Mouse (Mus musculus) stomach, postnatal 0 days (tissue): ENCODE results near the gene Nuf2. TPM values are rescaled to one million over a fixed set of nuclear protein-coding genes. Genes with fewer than 3 reads are reported as not detected.

Source experiments
- ATAC-seq: fragments of 200-750 bp; cut with Nextera tagmentation; 2 replicates; pipeline ENCODE4 v1.8.0; 2017; ENCODE audit not compliant: low FRiP score, low TSS enrichment
- DNase-seq: peaks from one replicate; pipeline ENCODE4 v3.0.0-alpha.2; 2016; ENCODE audit warnings: low spot score
- H3K27ac ChIP-seq: fragments of 300-500 bp; sonication (generic); replicated peaks from 2 replicates; pipeline ENCODE4 v1.5.1; 2014; ENCODE audit warnings: mild to moderate bottlenecking, control low read depth
- H3K27me3 ChIP-seq: fragments of 300-500 bp; sonication (generic); 2 replicates; pipeline ENCODE4 v1.6.1; 2014; ENCODE audit warnings: low read length; ENCODE audit not compliant: control insufficient read depth, insufficient read depth
- H3K36me3 ChIP-seq: fragments of 300-500 bp; sonication (generic); 2 replicates; pipeline ENCODE4 v1.6.1; 2014; ENCODE audit warnings: low read length, mixed read lengths; ENCODE audit not compliant: control insufficient read depth, insufficient read depth
- H3K4me1 ChIP-seq: fragments of 300-500 bp; sonication (generic); replicated peaks from 2 replicates; pipeline ENCODE4 v1.6.1; 2014; ENCODE audit warnings: antibody characterized with exemption; ENCODE audit not compliant: control insufficient read depth, insufficient read depth
- H3K4me2 ChIP-seq: fragments of 300-500 bp; sonication (generic); replicated peaks from 2 replicates; pipeline ENCODE4 v1.6.1; 2014; ENCODE audit warnings: low read depth, mild to moderate bottlenecking, control low read depth, moderate library complexity
- H3K4me3 ChIP-seq: fragments of 300-500 bp; sonication (generic); 2 replicates; pipeline ENCODE4 v1.5.1; 2014; ENCODE audit warnings: low read depth, low read length, control low read depth
- H3K9ac ChIP-seq: fragments of 300-500 bp; sonication (generic); 2 replicates; pipeline ENCODE4 v1.6.1; 2014; ENCODE audit warnings: mild to moderate bottlenecking, low read length, control low read depth, mixed read lengths
- H3K9me3 ChIP-seq: fragments of 300-500 bp; sonication (generic); 2 replicates; pipeline ENCODE4 v1.6.1; 2016; ENCODE audit warnings: low read length; ENCODE audit not compliant: control insufficient read depth
- CTCF ChIP-seq: IDR thresholded peaks from 2 replicates; pipeline ENCODE4 v1.5.1; 2016; ENCODE audit warnings: antibody characterized with exemption, low read depth, mild to moderate bottlenecking, moderate library complexity
- EP300 ChIP-seq: optimal IDR thresholded peaks from 2 replicates; pipeline ENCODE3; 2016; ENCODE audit warnings: antibody characterized with exemption
- WGBS: fragments of 180-500 bp; shearing (Covaris S2); extraction: QIAGEN DNeasy Blood & Tissue Kit; methylation state at CpG from one replicate; pipeline ENCODE4 v1.1.7; 2014; 5-methylcytosine and 5-hydroxymethylcytosine counted together
- polyA plus RNA-seq: library from polyadenylated mRNA; unstranded; fragments of >200 nt; fragmentation: Nextera tagmentation; extraction: Ambion mirVana; gene quantifications from 2 replicates; pipeline ENCODE4 v1.2.1, GENCODE M21; 2015

Nuf2 gene
- polyA plus RNA-seq = 10.7 and 14.0 TPM in 2 replicates

DNA sequence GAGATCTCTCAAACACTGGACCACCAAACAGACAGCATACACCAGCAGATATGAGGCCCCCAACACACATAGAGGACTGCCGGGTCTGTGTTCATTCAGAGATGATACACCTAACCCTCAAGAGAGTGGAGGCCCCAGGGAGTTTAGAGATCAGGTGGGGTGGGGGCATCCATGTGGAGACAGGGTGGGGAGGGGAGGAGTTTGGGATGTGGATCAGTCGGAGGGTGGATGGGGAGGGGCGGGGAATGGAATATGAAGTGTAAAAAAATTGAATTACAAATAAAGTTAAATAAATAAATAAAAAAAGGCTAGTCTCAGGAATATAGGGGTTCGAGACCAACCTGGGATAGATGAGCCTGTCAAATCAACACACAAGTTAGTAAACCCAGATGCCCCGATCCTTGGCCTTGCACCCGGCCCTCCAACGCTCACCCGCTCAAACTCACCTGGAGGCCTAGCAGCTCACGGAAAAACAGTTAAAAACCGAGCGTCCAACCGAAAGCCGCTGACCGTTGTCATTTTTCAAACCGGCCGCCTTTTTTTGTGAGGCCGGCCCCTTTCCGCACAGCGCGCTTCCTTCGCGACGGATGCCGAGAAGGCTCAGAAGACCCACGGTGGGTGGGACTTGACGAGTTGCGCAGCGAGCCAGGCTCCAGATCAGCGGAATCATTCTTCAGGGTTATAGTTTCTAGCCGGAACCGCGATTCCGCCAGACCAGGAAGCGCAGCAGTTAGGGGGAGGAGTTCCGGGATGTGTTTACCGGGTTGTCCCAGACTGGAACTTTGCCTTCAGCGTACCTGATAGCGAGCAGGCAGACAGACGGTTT is at the start of gene Nuf2:
Gene Nuf2 (minus strand): TSS at position 589 of the 826 bp plus-strand sequence.
- WGBS = under 1% methylated on average over 39 of the region's 39 CpGs
- H3K27ac ChIP-seq = peak within 1 kb of the TSS; percentile 84
- peak within 1 kb of the TSS; percentile 57 for H3K4me3 ChIP-seq
- DNase-seq (peak; percentile 97), ATAC-seq (peak; percentile 99)
- H3K4me2 ChIP-seq = peak within 1 kb of the TSS; percentile 57
- H3K36me3 ChIP-seq = no peaks in the 10 kb centered on the region
- H3K4me1 ChIP-seq = no peaks in the 10 kb centered on the region
- no peaks in the 10 kb centered on the region for H3K27me3 ChIP-seq
- H3K9ac ChIP-seq = peak within 1 kb of the TSS; percentile 57; the same call in 1 of the 2 replicates
- H3K9me3 ChIP-seq = no peaks in the 10 kb centered on the region
- TF ChIP-seq EP300 (peak; percentile 72), CTCF (no peak)

DNA sequence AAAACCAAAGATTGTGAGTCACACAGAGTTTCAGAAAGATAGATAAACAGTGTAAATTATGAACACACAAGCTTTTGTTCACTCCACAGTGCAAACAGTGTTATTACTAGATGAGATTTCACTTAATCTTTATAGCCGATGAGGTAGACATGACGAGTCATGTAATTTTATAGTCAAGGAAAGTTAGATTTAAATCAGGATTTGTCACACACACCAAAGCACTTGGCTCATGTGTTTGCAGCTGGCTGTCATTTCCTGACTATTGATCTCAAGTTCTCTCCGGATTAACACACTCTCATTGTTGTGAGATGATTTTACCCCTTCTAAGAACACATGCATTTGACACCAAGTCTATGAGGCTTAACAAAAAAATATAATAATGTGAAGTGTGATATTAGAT is 48.3 kb upstream of the Nuf2 start:
- DNase-seq (no peak), ATAC-seq (no peak)
- no peaks in the 10 kb centered on the region for H3K4me1 ChIP-seq
- H3K36me3 ChIP-seq = no peaks in the 10 kb centered on the region
- no peaks in the 10 kb centered on the region for H3K9me3 ChIP-seq
- no peak overlapping the region for H3K4me2 ChIP-seq
- H3K27me3 ChIP-seq = no peaks in the 10 kb centered on the region
- no peak overlapping the region for H3K27ac ChIP-seq
- WGBS = 35% methylated on average over 3 of the region's 3 CpGs
- no peak for TF ChIP-seq EP300
- TF ChIP-seq CTCF = no peak
- no peak overlapping the region for H3K4me3 ChIP-seq
- no peak overlapping the region for H3K9ac ChIP-seq

DNA sequence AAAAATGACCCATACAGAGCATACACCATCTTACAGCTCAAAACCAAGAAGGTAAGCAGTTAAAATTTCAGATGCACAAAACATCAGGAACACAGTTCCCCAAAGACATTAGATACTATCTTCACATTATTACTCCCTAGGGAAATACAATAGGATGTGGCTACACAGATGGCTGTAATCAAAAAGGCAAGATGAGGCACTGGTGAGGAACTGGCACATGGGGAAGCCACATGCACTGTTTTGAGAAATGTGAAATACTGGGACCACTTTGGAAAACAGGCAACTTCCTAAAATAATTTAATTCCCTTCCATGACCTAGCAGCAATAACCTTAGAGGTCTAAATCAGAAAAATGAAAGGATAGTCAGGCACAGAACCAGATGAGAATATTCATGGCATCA is 42.9 kb upstream of the Nuf2 start:
- H3K9me3 ChIP-seq = no peaks in the 10 kb centered on the region
- H3K27ac ChIP-seq = no peak overlapping the region
- ATAC-seq (no peak), DNase-seq (no peak)
- no peaks in the 10 kb centered on the region for H3K27me3 ChIP-seq
- H3K9ac ChIP-seq = no peak overlapping the region
- TF ChIP-seq CTCF = no peak
- no peak overlapping the region for H3K4me2 ChIP-seq
- no peaks in the 10 kb centered on the region for H3K36me3 ChIP-seq
- H3K4me3 ChIP-seq = no peak overlapping the region
- no peaks in the 10 kb centered on the region for H3K4me1 ChIP-seq

GRCm38 (mm10) chr1:169555621-169556020 is 24.4 kb upstream of the Nuf2 start:
- Histone ChIP-seq H3K4me3 (no peak overlapping the region), H3K27ac (no peak overlapping the region), H3K36me3 (no peaks in the 10 kb centered on the region), H3K4me1 (no peaks in the 10 kb centered on the region), H3K4me2 (no peak overlapping the region), H3K27me3 (no peaks in the 10 kb centered on the region), H3K9ac (no peak overlapping the region), H3K9me3 (no peaks in the 10 kb centered on the region)
- no peak for TF ChIP-seq CTCF
- no peak for TF ChIP-seq EP300
- whole genome bisulfite sequencing = 62% methylated on average over 2 of the region's 2 CpGs
- ATAC-seq (no peak), DNase-seq (no peak)

DNA sequence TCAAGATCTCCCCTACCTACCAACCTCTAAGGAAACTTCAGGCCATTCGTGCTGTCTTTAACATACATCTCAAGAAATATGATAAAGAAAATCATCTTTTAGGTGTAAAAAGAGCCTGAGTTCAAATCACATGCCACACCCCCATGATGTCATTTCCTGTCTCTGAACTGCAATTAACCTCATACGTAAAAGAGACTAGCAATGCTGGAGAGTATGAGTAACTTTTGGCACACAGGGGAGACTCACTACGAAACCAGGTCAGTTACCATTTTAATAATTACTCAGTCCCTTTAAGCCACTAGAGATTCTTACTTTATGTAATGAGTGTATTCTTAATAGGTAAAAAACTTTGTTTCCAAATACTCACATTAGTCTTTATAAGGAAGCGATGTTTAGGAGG is 23.8 kb upstream of the Nuf2 start:
- H3K9ac ChIP-seq = no peak overlapping the region
- no peaks in the 10 kb centered on the region for H3K36me3 ChIP-seq
- H3K4me2 ChIP-seq = no peak overlapping the region
- ATAC-seq = no peak
- no peak overlapping the region for H3K27ac ChIP-seq
- H3K4me1 ChIP-seq = no peaks in the 10 kb centered on the region
- TF ChIP-seq EP300 (no peak), CTCF (no peak)
- no peaks in the 10 kb centered on the region for H3K9me3 ChIP-seq
- H3K4me3 ChIP-seq = no peak overlapping the region
- no peaks in the 10 kb centered on the region for H3K27me3 ChIP-seq
- no peak for DNase-seq
- 77% methylated on average over 4 of the region's 4 CpGs for WGBS

- 69% methylated on average over 7 of the region's 7 CpGs for WGBS
- Histone ChIP-seq H3K9ac (no peak overlapping the region), H3K27me3 (no peaks in the 10 kb centered on the region), H3K4me2 (no peak overlapping the region), H3K27ac (no peak overlapping the region), H3K4me1 (no peaks in the 10 kb centered on the region), H3K9me3 (no peaks in the 10 kb centered on the region), H3K4me3 (no peak overlapping the region), H3K36me3 (no peaks in the 10 kb centered on the region)
- ATAC-seq (no peak), DNase-seq (no peak)
- no peak for TF ChIP-seq CTCF
- TF ChIP-seq EP300 = no peak
Measured at GRCm38 (mm10) chr1:169553446-169553845, 22.2 kb upstream of the Nuf2 start.
